In the genomic region with DNA sequence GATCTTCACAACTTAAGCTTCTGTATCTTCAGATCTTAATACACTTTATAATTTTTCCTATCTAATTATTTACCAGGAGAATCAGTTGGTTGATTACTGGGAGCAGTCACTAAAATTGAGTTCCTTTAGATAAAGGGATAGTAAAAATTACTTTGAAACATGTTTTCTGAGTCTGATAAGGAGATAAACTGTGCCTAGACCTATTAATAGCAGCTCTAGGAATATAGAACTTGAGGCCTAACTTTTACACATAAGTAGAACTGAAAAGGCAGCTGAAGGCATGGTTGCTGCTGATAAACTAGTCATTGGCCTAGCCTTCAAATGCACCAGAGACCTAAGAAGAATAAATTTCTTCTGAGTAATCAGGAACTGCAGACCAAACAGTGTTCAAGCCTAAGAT, we compare ENCODE assay signal across 28 mouse cellular contexts.
"Had no signal": no experiment of that assay in that cellular context is flagged by ENCODE, and none has a peak within 500 bp of the region (broad histone marks: within the 10 kb centered on the region; RNA-seq: fewer than 3 reads in every experiment).

No protein-coding gene starts in this region.

- H3K9me3 ChIP-seq: embryonic facial prominence, embryonic 10.5 days; embryonic facial prominence, embryonic 12.5 days; embryonic facial prominence, embryonic 13.5 days; embryonic facial prominence, embryonic 15.5 days; forebrain, embryonic 10.5 days; forebrain, embryonic 12.5 days; forebrain, embryonic 13.5 days; forebrain, embryonic 15.5 days; heart, embryonic 10.5 days had no signal

- H3K27me3 ChIP-seq: embryonic facial prominence, embryonic 12.5 days; embryonic facial prominence, embryonic 13.5 days; embryonic facial prominence, embryonic 15.5 days; forebrain, embryonic 12.5 days; forebrain, embryonic 13.5 days; forebrain, embryonic 15.5 days had no signal

- H3K4me1 ChIP-seq: embryonic facial prominence, embryonic 10.5 days; embryonic facial prominence, embryonic 12.5 days; embryonic facial prominence, embryonic 13.5 days; embryonic facial prominence, embryonic 15.5 days; forebrain, embryonic 10.5 days; forebrain, embryonic 12.5 days; forebrain, embryonic 13.5 days; forebrain, embryonic 15.5 days; heart, embryonic 10.5 days had no signal

- H3K4me3 ChIP-seq: embryonic facial prominence, embryonic 10.5 days; embryonic facial prominence, embryonic 12.5 days; embryonic facial prominence, embryonic 13.5 days; embryonic facial prominence, embryonic 15.5 days; erythroblast, embryonic 14.5 days; forebrain, embryonic 10.5 days; forebrain, embryonic 12.5 days; forebrain, embryonic 13.5 days; forebrain, embryonic 15.5 days; gastrocnemius, adult 2 months; heart, adult 2 months; heart, embryonic 10.5 days had no signal

- H3K9ac ChIP-seq: embryonic facial prominence, embryonic 12.5 days; embryonic facial prominence, embryonic 13.5 days; embryonic facial prominence, embryonic 15.5 days; forebrain, embryonic 12.5 days; forebrain, embryonic 13.5 days; forebrain, embryonic 15.5 days; forebrain, postnatal 0 days had no signal

- H3K36me3 ChIP-seq: embryonic facial prominence, embryonic 10.5 days; embryonic facial prominence, embryonic 12.5 days; embryonic facial prominence, embryonic 13.5 days; embryonic facial prominence, embryonic 15.5 days; forebrain, embryonic 10.5 days; forebrain, embryonic 12.5 days; forebrain, embryonic 15.5 days; heart, embryonic 10.5 days had no signal

- ATAC-seq: forebrain, embryonic 13.5 days; forebrain, embryonic 14.5 days; forebrain, embryonic 15.5 days; forebrain, embryonic 16.5 days; forebrain, postnatal 0 days had no signal

- H3K27ac ChIP-seq: embryonic facial prominence, embryonic 10.5 days; embryonic facial prominence, embryonic 12.5 days; embryonic facial prominence, embryonic 13.5 days; embryonic facial prominence, embryonic 15.5 days; forebrain, embryonic 10.5 days; forebrain, embryonic 12.5 days; forebrain, embryonic 13.5 days; forebrain, embryonic 15.5 days; gastrocnemius, adult 2 months; heart, adult 2 months; heart, embryonic 10.5 days had no signal

- DNase-seq: cerebellum, adult 9-10 months; cerebellum, adult 9-11 months; cerebellum, postnatal 10 days; cerebellum, postnatal 14 days; cerebellum, postnatal 25 days; cerebellum, postnatal 36 days; embryo, embryonic 11 days; forebrain, postnatal 0 days; gastrocnemius, adult 2 months; gastrocnemius, postnatal 10 days; gastrocnemius, postnatal 14 days; gastrocnemius, postnatal 25 days; gastrocnemius, postnatal 36 days; heart, adult 11 months; heart, adult 18-20 months; heart, adult 2 months had no signal
